Mouse (Mus musculus): Measurements from ENCODE around the gene Fgd2.

- no peak for TF ChIP-seq POLR2A (IDR thresholded peaks at IDR 0.05; ENCODE audit: control insufficient read depth, extremely low read depth, insufficient read depth, low read length, poor library complexity)
- no peak for TF ChIP-seq CTCF (IDR thresholded peaks at IDR 0.05; ENCODE audit: borderline replicate concordance, control insufficient read depth, extremely low read depth, insufficient read depth, low read length, poor library complexity)
Observed at GRCm38 (mm10) chr17:29418758-29419380, 58.2 kb downstream of the Fgd2 start.

All from thymus, adult 2 months (tissue).